Mouse (Mus musculus) liver, postnatal 0 days (tissue): Measurements from ENCODE around the gene Katnal1.

ENCODE experiments used
- CTCF ChIP-seq: sonication (generic); IDR thresholded peaks from 2 replicates; pipeline ENCODE4 v1.5.1; 2016; ENCODE audit warnings: antibody characterized with exemption, low read depth
- EP300 ChIP-seq: IDR thresholded peaks from 2 replicates; pipeline ENCODE4 v1.6.1; 2016; ENCODE audit warnings: antibody characterized with exemption, low read depth, mild to moderate bottlenecking

- TF ChIP-seq CTCF (no peak), EP300 (no peak)
Observed at GRCm38 (mm10) chr5:148944024-148944423, 14.9 kb upstream of the Katnal1 start.
